Mouse (Mus musculus): ENCODE measurements at regions not wholly inside any gene's neighbourhood (a gene's known extent, or its start where the extent isn't known, plus 50 kb on each side); places are given as distances from the start of the nearest gene placed in this dataset.
A peak's percentile ranks its signal among the peaks of the same experiment; 100 is the strongest.

- DNase-seq (ENCODE audit: low read depth in 3 of 3, low spot score in 3 of 3), result no peak
- WGBS (ENCODE audit: insufficient replicate concordance), result 85% methylated on average over 14 of the region's 14 CpGs
- Histone ChIP-seq H3K27ac (no peak overlapping the region), H3K36me3 (replicated peaks; ENCODE audit: control insufficient read depth, insufficient read depth, low read depth) (no peaks in the 10 kb centered on the region), H3K4me3 (ENCODE audit: insufficient read depth in 1 of 2, low read depth in 2 of 2, low read length in 2 of 2) (no peak overlapping the region), H3K9ac (replicated peaks) (no peak overlapping the region), H3K9me3 (ENCODE audit: control insufficient read depth, low read length) (no peaks in the 10 kb centered on the region), H3K27me3 (ENCODE audit: control insufficient read depth, insufficient read depth, low read length) (no peaks in the 10 kb centered on the region), H3K4me1 (replicated peaks; ENCODE audit: control insufficient read depth in 2 of 2, insufficient read depth in 2 of 2, low read length in 1 of 2) (peaks cover 0 to 5% of the 10 kb centered on the region in 2 experiments; a peak in 1 of 4 replicates), H3K4me2 (ENCODE audit: low read depth) (no peak overlapping the region)
- no peak for TF ChIP-seq EP300 (IDR thresholded peaks at IDR 0.05; ENCODE audit: low read depth)
- no peak for TF ChIP-seq CTCF (IDR thresholded peaks at IDR 0.05; ENCODE audit: low read depth)
- no peak for ATAC-seq (ENCODE audit: insufficient read depth)
These were observed 95.1 kb upstream of the Atxn1 start for GRCm38 (mm10) chr13:46059870-46060269.

- DNase-seq (ENCODE audit: low read depth in 3 of 3, low spot score in 3 of 3) (no peak), ATAC-seq (ENCODE audit: insufficient read depth) (no peak)
- TF ChIP-seq CTCF (IDR thresholded peaks at IDR 0.05; ENCODE audit: low read depth) (no peak), EP300 (IDR thresholded peaks at IDR 0.05; ENCODE audit: low read depth) (no peak)
These were observed 94.1 kb upstream of the Atxn1 start for GRCm38 (mm10) chr13:46058862-46059261.

GRCm38 (mm10) chr13:46058341-46058740, 93.5 kb upstream of the Atxn1 start:
- WGBS (ENCODE audit: insufficient replicate concordance), result 25% methylated on average over 3 of the region's 3 CpGs
- Histone ChIP-seq H3K9ac (replicated peaks) (no peak overlapping the region), H3K36me3 (replicated peaks; ENCODE audit: control insufficient read depth, insufficient read depth, low read depth) (no peaks in the 10 kb centered on the region)

More at GRCm38 (mm10) chr13:46058862-46059261, 94.1 kb upstream of the Atxn1 start:
- H3K9ac ChIP-seq (replicated peaks), result no peak overlapping the region
- no peak overlapping the region for H3K27ac ChIP-seq
- WGBS (ENCODE audit: insufficient replicate concordance), result 6% methylated on average over 7 of the region's 7 CpGs
- no peak overlapping the region for H3K4me2 ChIP-seq (ENCODE audit: low read depth)
- H3K9me3 ChIP-seq (ENCODE audit: control insufficient read depth, low read length), result no peaks in the 10 kb centered on the region
- H3K4me3 ChIP-seq (ENCODE audit: insufficient read depth in 1 of 2, low read depth in 2 of 2, low read length in 2 of 2), result no peak overlapping the region
- no peaks in the 10 kb centered on the region for H3K27me3 ChIP-seq (ENCODE audit: control insufficient read depth, insufficient read depth, low read length)
- H3K36me3 ChIP-seq (replicated peaks; ENCODE audit: control insufficient read depth, insufficient read depth, low read depth), result no peaks in the 10 kb centered on the region
- H3K4me1 ChIP-seq (replicated peaks; ENCODE audit: control insufficient read depth in 2 of 2, insufficient read depth in 2 of 2, low read length in 1 of 2), result peaks cover 0 to 5% of the 10 kb centered on the region in 2 experiments; a peak in 1 of 4 replicates

GRCm38 (mm10) chr13:46055410-46055809, 90.6 kb upstream of the Atxn1 start:
- Histone ChIP-seq H3K9ac (replicated peaks) (no peak overlapping the region), H3K27ac (no peak overlapping the region), H3K4me2 (ENCODE audit: low read depth) (no peak overlapping the region), H3K4me3 (ENCODE audit: insufficient read depth in 1 of 2, low read depth in 2 of 2, low read length in 2 of 2) (no peak overlapping the region), H3K4me1 (replicated peaks; ENCODE audit: control insufficient read depth in 2 of 2, insufficient read depth in 2 of 2, low read length in 1 of 2) (peaks cover 0 to 5% of the 10 kb centered on the region in 2 experiments; a peak in 1 of 4 replicates), H3K9me3 (ENCODE audit: control insufficient read depth, low read length) (no peaks in the 10 kb centered on the region), H3K36me3 (replicated peaks; ENCODE audit: control insufficient read depth, insufficient read depth, low read depth) (no peaks in the 10 kb centered on the region), H3K27me3 (ENCODE audit: control insufficient read depth, insufficient read depth, low read length) (no peaks in the 10 kb centered on the region)
- TF ChIP-seq CTCF (IDR thresholded peaks at IDR 0.05; ENCODE audit: low read depth) (no peak), EP300 (IDR thresholded peaks at IDR 0.05; ENCODE audit: low read depth) (no peak)
- DNase-seq (ENCODE audit: low read depth in 3 of 3, low spot score in 3 of 3) (no peak), ATAC-seq (ENCODE audit: insufficient read depth) (no peak)
- WGBS (ENCODE audit: insufficient replicate concordance), result 41% methylated on average over 3 of the region's 3 CpGs

More at GRCm38 (mm10) chr13:46058341-46058740, 93.5 kb upstream of the Atxn1 start:
- Histone ChIP-seq H3K4me2 (ENCODE audit: low read depth) (no peak overlapping the region), H3K27me3 (ENCODE audit: control insufficient read depth, insufficient read depth, low read length) (no peaks in the 10 kb centered on the region), H3K4me3 (ENCODE audit: insufficient read depth in 1 of 2, low read depth in 2 of 2, low read length in 2 of 2) (no peak overlapping the region), H3K4me1 (replicated peaks; ENCODE audit: control insufficient read depth in 2 of 2, insufficient read depth in 2 of 2, low read length in 1 of 2) (peaks cover 0 to 5% of the 10 kb centered on the region in 2 experiments; a peak in 1 of 4 replicates), H3K9me3 (ENCODE audit: control insufficient read depth, low read length) (no peaks in the 10 kb centered on the region), H3K27ac (no peak overlapping the region)
- no peak for TF ChIP-seq CTCF (IDR thresholded peaks at IDR 0.05; ENCODE audit: low read depth)
- TF ChIP-seq EP300 (IDR thresholded peaks at IDR 0.05; ENCODE audit: low read depth), result 0 out of 2 replicates have a peak, but pooled peaks have one; percentile 17
- ATAC-seq (ENCODE audit: insufficient read depth) (no peak), DNase-seq (ENCODE audit: low read depth in 3 of 3, low spot score in 3 of 3) (no peak)

GRCm38 (mm10) chr13:46043568-46043967, 78.8 kb upstream of the Atxn1 start:
- no peaks in the 10 kb centered on the region for H3K27me3 ChIP-seq (ENCODE audit: control insufficient read depth, insufficient read depth, low read length)
- no peak for ATAC-seq (ENCODE audit: insufficient read depth)
- H3K4me2 ChIP-seq (ENCODE audit: low read depth), result peak overlapping the region; percentile 42; the same call in 1 of the 2 replicates
- H3K4me1 ChIP-seq (replicated peaks; ENCODE audit: control insufficient read depth in 2 of 2, insufficient read depth in 2 of 2, low read length in 1 of 2), result peaks cover 0 to 4% of the 10 kb centered on the region in 2 experiments; a peak in 2 of 4 replicates
- no peaks in the 10 kb centered on the region for H3K9me3 ChIP-seq (ENCODE audit: control insufficient read depth, low read length)
- no peaks in the 10 kb centered on the region for H3K36me3 ChIP-seq (replicated peaks; ENCODE audit: control insufficient read depth, insufficient read depth, low read depth)
- no peak for DNase-seq (ENCODE audit: low read depth in 3 of 3, low spot score in 3 of 3)
- no peak overlapping the region for H3K9ac ChIP-seq (replicated peaks)
- WGBS (ENCODE audit: insufficient replicate concordance), result 51% methylated on average over 12 of the region's 12 CpGs
- no peak for TF ChIP-seq EP300 (IDR thresholded peaks at IDR 0.05; ENCODE audit: low read depth)
- TF ChIP-seq CTCF (IDR thresholded peaks at IDR 0.05; ENCODE audit: low read depth), result no peak
- no peak overlapping the region for H3K4me3 ChIP-seq (ENCODE audit: insufficient read depth in 1 of 2, low read depth in 2 of 2, low read length in 2 of 2)
- H3K27ac ChIP-seq, result no peak overlapping the region
